Comparison of ENCODE assay signal across 8 mouse cellular contexts in the genomic region with DNA sequence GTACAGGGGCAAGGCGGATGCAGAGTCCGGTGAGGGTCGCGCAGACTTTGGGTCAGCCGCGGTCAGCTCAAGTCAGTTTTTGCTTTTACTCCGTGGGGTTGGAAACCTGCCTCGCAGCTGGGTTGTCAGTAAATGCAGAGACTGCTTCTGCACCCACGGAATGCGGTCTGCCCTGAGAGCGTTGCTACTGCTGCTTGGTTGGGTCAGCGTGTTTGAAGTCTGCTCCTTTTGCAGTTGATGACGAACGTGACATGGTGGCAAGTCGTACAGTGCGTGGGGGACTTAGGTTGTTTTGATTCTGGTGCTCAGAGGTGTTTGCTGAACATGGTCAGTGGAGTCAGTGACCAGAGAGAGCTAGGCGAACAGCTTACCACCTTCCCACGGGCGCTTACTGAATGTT. TPM values are rescaled to one million over a fixed set of nuclear protein-coding genes. Genes with fewer than 3 reads are reported as not detected.
DNase-seq lines count a peak whose midpoint lies in the region; ATAC-seq and TF ChIP-seq lines count a peak whose summit lies in the region.

No protein-coding gene starts in this region.

- peak overlapping the region; percentile 96 for H3K9ac ChIP-seq in heart, embryonic 11.5 days (ENCODE audit: low read depth, low read length)
- peak overlapping the region; percentile 94 for H3K9ac ChIP-seq in liver, embryonic 14.5 days (replicated peaks)

- 4% methylated on average over 19 of the region's 19 CpGs for whole genome bisulfite sequencing in heart, embryonic 11.5 days (ENCODE audit: insufficient replicate concordance)
- 6% methylated on average over 19 of the region's 19 CpGs for WGBS in forebrain, embryonic 10.5 days
- WGBS in liver, embryonic 14.5 days (ENCODE audit: insufficient replicate concordance), result 2% methylated on average over 19 of the region's 19 CpGs

- H3K36me3 ChIP-seq in heart, embryonic 11.5 days (ENCODE audit: control insufficient read depth, insufficient read depth, low read length), result peaks cover 3% of the 10 kb centered on the region; the same call in 1 of the 2 replicates
- peaks cover 9% of the 10 kb centered on the region for H3K36me3 ChIP-seq in E14TG2a.4 (ENCODE audit: insufficient read depth, low read length)
- H3K36me3 ChIP-seq in forebrain, embryonic 10.5 days (replicated peaks), result peaks cover 8% of the 10 kb centered on the region
- H3K36me3 ChIP-seq in liver, embryonic 14.5 days (replicated peaks; ENCODE audit: control insufficient read depth, insufficient read depth, low read depth), result no peaks in the 10 kb centered on the region

- H3K27ac ChIP-seq in heart, embryonic 11.5 days (ENCODE audit: low read depth, low read length), result peak overlapping the region; percentile 59
- peak overlapping the region; percentile 90 for H3K27ac ChIP-seq in forebrain, embryonic 10.5 days
- peak overlapping the region; percentile 60 for H3K27ac ChIP-seq in liver, embryonic 14.5 days

- TF ChIP-seq EP300 in liver, embryonic 14.5 days (IDR thresholded peaks at IDR 0.05; ENCODE audit: low read depth), result no peak

- peak; percentile 18 for ATAC-seq in heart, embryonic 11.5 days (replicated peaks; ENCODE audit: insufficient number of reproducible peaks, low FRiP score, low TSS enrichment)
- ATAC-seq in liver, embryonic 14.5 days (ENCODE audit: insufficient read depth), result peak; percentile 16; the same call in 1 of the 2 replicates

- no peak for TF ChIP-seq CTCF in E14TG2a.4 (conservative IDR thresholded peaks at IDR 0.05; ENCODE audit: low read length)
- TF ChIP-seq CTCF in liver, embryonic 14.5 days (IDR thresholded peaks at IDR 0.05; ENCODE audit: low read depth), result no peak

- no peak for DNase-seq in heart, adult 8-10 months (ENCODE audit: low spot score)
- DNase-seq in forebrain, embryonic 10.5 days (ENCODE audit: extremely low spot score, low spot score), result peak; percentile 16
- DNase-seq in liver, embryonic 14.5 days (ENCODE audit: low read depth in 3 of 3, low spot score in 3 of 3), result no peak
- no peak for DNase-seq in B cell, adult 2 months
- no peak for DNase-seq in thymus, postnatal 25 days
- no peak for DNase-seq in thymus, postnatal 4 days

- no peaks in the 10 kb centered on the region for H3K9me3 ChIP-seq in heart, embryonic 11.5 days (replicated peaks; ENCODE audit: control insufficient read depth, low read length)
- H3K9me3 ChIP-seq in E14TG2a.4 (ENCODE audit: low read length), result no peaks in the 10 kb centered on the region; the same call in 1 of the 2 replicates
- H3K9me3 ChIP-seq in forebrain, embryonic 10.5 days, result no peaks in the 10 kb centered on the region
- H3K9me3 ChIP-seq in liver, embryonic 14.5 days (ENCODE audit: control insufficient read depth, low read length), result no peaks in the 10 kb centered on the region

- no peaks in the 10 kb centered on the region for H3K27me3 ChIP-seq in heart, embryonic 11.5 days (ENCODE audit: control insufficient read depth, insufficient read depth, low read length)
- H3K27me3 ChIP-seq in E14TG2a.4 (ENCODE audit: insufficient read depth, low read length), result no peaks in the 10 kb centered on the region
- H3K27me3 ChIP-seq in forebrain, embryonic 10.5 days (ENCODE audit: poor library complexity, severe bottlenecking), result no peaks in the 10 kb centered on the region
- H3K27me3 ChIP-seq in liver, embryonic 14.5 days (ENCODE audit: control insufficient read depth, insufficient read depth, low read length), result no peaks in the 10 kb centered on the region

- peaks cover 6% of the 10 kb centered on the region for H3K4me1 ChIP-seq in heart, embryonic 11.5 days (ENCODE audit: control insufficient read depth, insufficient read depth, low read length)
- peaks cover 35% of the 10 kb centered on the region for H3K4me1 ChIP-seq in E14TG2a.4 (replicated peaks; ENCODE audit: low read depth, low read length)
- peaks cover 15% of the 10 kb centered on the region for H3K4me1 ChIP-seq in forebrain, embryonic 10.5 days
- peaks cover 17 to 21% of the 10 kb centered on the region in 2 experiments for H3K4me1 ChIP-seq in liver, embryonic 14.5 days (replicated peaks; ENCODE audit: control insufficient read depth in 2 of 2, insufficient read depth in 2 of 2, low read length in 1 of 2)

- H3K4me2 ChIP-seq in heart, embryonic 11.5 days, result peak overlapping the region; percentile 82
- H3K4me2 ChIP-seq in liver, embryonic 14.5 days (ENCODE audit: low read depth), result peak overlapping the region; percentile 89

- H3K4me3 ChIP-seq in heart, embryonic 11.5 days (ENCODE audit: low read depth, low read length), result peak overlapping the region; percentile 96
- H3K4me3 ChIP-seq in E14TG2a.4 (replicated peaks; ENCODE audit: low read length), result peak overlapping the region; percentile 95
- peak overlapping the region; percentile 85 for H3K4me3 ChIP-seq in forebrain, embryonic 10.5 days
- H3K4me3 ChIP-seq in liver, embryonic 14.5 days (ENCODE audit: insufficient read depth in 1 of 2, low read depth in 2 of 2, low read length in 2 of 2), result peak overlapping the region; percentile 95 to 99

RNA-seq across cellular contexts. Expression of a gene that starts 0.5 kb away (rescaled TPM):
- 19.2 and 20.9 TPM in 2 replicates for polyA plus RNA-seq in heart, embryonic 11.5 days (2014; fragmentation: Nextera tagmentation; extraction: Ambion mirVana)
- total RNA-seq in heart, adult 8-10 months (2022), result 10 to 100 TPM; 51.0 to 56.3 (median 55.1) TPM
- polyA plus RNA-seq in forebrain, embryonic 10.5 days (2016; fragmentation: Nextera tagmentation; extraction: Ambion mirVana), result 18.2 and 19.3 TPM in 2 replicates
- polyA plus RNA-seq in liver, embryonic 14.5 days (2012; rRNA removed), result 3.4 and 4.4 TPM in 2 replicates
- polyA plus RNA-seq in liver, embryonic 14.5 days (2014; fragmentation: Nextera tagmentation; extraction: Ambion mirVana), result 5.7 and 7.4 TPM in 2 replicates

RNA-seq across cellular contexts. Expression of a gene that starts 41.4 kb away (rescaled TPM):
- 35.7 and 38.1 TPM in 2 replicates for polyA plus RNA-seq in heart, embryonic 11.5 days (2014; fragmentation: Nextera tagmentation; extraction: Ambion mirVana)
- 10 to 100 TPM; 11.4 to 13.4 (median 11.9) TPM for total RNA-seq in heart, adult 8-10 months (2022)
- 44.7 and 46.0 TPM in 2 replicates for polyA plus RNA-seq in forebrain, embryonic 10.5 days (2016; fragmentation: Nextera tagmentation; extraction: Ambion mirVana)
- 15.8 and 16.0 TPM in 2 replicates for polyA plus RNA-seq in liver, embryonic 14.5 days (2012; rRNA removed)
- 18.3 and 19.1 TPM in 2 replicates for polyA plus RNA-seq in liver, embryonic 14.5 days (2014; fragmentation: Nextera tagmentation; extraction: Ambion mirVana)

RNA-seq across cellular contexts. Expression of a gene that starts 53.8 kb away (rescaled TPM):
- 24.8 and 28.7 TPM in 2 replicates for polyA plus RNA-seq in heart, embryonic 11.5 days (2014; fragmentation: Nextera tagmentation; extraction: Ambion mirVana)
- 10 to 100 TPM; 25.2 to 33.7 (median 30.0) TPM for total RNA-seq in heart, adult 8-10 months (2022)
- polyA plus RNA-seq in forebrain, embryonic 10.5 days (2016; fragmentation: Nextera tagmentation; extraction: Ambion mirVana), result 28.5 and 30.2 TPM in 2 replicates
- 3.3 and 5.8 TPM in 2 replicates for polyA plus RNA-seq in liver, embryonic 14.5 days (2012; rRNA removed)
- polyA plus RNA-seq in liver, embryonic 14.5 days (2014; fragmentation: Nextera tagmentation; extraction: Ambion mirVana), result 10.4 and 11.9 TPM in 2 replicates
